Mouse (Mus musculus): ENCODE data around the gene Smtn. TPM values are rescaled to one million over a fixed set of nuclear protein-coding genes. Genes with fewer than 3 reads are reported as not detected.

The Smtn gene
- polyA plus RNA-seq, 1 experiment = 80.7 TPM

DNA sequence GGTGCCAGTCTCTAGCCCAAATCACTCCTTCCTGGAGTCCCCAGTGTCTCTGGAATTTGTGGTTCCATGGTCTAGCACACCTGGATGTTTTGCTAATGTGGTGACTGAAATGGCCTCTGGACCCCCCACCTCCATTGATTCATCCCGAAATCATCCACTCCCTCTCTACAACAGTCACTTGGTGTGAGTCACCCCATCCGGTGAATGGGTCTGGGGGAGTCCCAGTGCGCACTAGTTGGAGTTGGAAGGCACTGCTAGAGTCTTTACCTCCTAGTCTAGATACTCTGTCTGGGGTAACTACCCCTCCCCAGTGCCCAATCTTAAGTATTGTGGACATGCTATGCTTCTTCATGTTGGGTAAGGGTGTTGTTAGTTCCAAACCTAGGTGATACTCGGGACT is 2.1 kb downstream of the Smtn start:
- no peak for TF ChIP-seq EP300 (IDR thresholded peaks at IDR 0.05; ENCODE audit: insufficient read depth, low read depth, low read length)
- TF ChIP-seq CTCF (IDR thresholded peaks at IDR 0.05; ENCODE audit: low read depth, low read length) = no peak
- no peak for TF ChIP-seq POLR2A (IDR thresholded peaks at IDR 0.05; ENCODE audit: insufficient read depth, low read length)
- H3K9ac ChIP-seq (ENCODE audit: low read depth, poor library complexity, severe bottlenecking) = peak overlapping the region; percentile 71
- H3K4me3 ChIP-seq (ENCODE audit: low read depth, low read length) = peak overlapping the region; percentile 68
- H3K36me3 ChIP-seq (ENCODE audit: control insufficient read depth, insufficient read depth, low read length, poor library complexity, severe bottlenecking) = no peaks in the 10 kb centered on the region
- H3K4me1 ChIP-seq (ENCODE audit: control insufficient read depth, insufficient read depth, low read length) = peaks cover 7% of the 10 kb centered on the region
- no peak overlapping the region for H3K27ac ChIP-seq (ENCODE audit: insufficient read depth, low read length)
- no peaks in the 10 kb centered on the region for H3K27me3 ChIP-seq (ENCODE audit: control insufficient read depth, insufficient read depth, low read length, poor library complexity, severe bottlenecking)
- no peaks in the 10 kb centered on the region for H3K9me3 ChIP-seq (replicated peaks; ENCODE audit: control insufficient read depth, insufficient read depth, low read length, poor library complexity, severe bottlenecking)

DNA sequence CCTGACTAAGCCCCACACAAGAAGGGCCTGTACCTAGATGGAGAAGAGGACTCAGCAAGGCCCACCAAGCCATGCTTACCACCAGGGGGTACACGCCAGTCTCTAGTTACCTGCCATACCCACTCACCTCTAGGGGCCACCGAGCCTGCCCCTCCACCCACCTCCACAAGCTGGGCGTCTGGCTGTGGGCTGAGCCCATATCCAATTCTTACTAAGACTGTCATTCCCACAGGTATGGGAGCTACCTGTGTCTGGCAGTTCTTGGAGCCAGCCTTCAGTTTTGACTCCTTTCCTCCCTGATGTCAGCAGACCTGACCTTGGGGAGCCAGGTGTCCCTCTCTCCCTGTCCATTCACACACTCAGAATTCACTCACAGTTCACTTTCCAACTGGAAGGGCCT is 2.7 kb downstream of the Smtn start:
- Histone ChIP-seq H3K9ac (ENCODE audit: low read depth, poor library complexity, severe bottlenecking) (no peak overlapping the region), H3K4me1 (ENCODE audit: control insufficient read depth, insufficient read depth, low read length) (peaks cover 7% of the 10 kb centered on the region), H3K27ac (ENCODE audit: insufficient read depth, low read length) (no peak overlapping the region), H3K36me3 (ENCODE audit: control insufficient read depth, insufficient read depth, low read length, poor library complexity, severe bottlenecking) (no peaks in the 10 kb centered on the region), H3K27me3 (ENCODE audit: control insufficient read depth, insufficient read depth, low read length, poor library complexity, severe bottlenecking) (no peaks in the 10 kb centered on the region), H3K4me3 (ENCODE audit: low read depth, low read length) (no peak overlapping the region), H3K9me3 (replicated peaks; ENCODE audit: control insufficient read depth, insufficient read depth, low read length, poor library complexity, severe bottlenecking) (no peaks in the 10 kb centered on the region)
- TF ChIP-seq POLR2A (IDR thresholded peaks at IDR 0.05; ENCODE audit: insufficient read depth, low read length) (no peak), EP300 (IDR thresholded peaks at IDR 0.05; ENCODE audit: insufficient read depth, low read depth, low read length) (no peak)

GRCm38 (mm10) chr11:3536745-3537333 is 3.6 kb downstream of the Smtn start:
- Histone ChIP-seq H3K27ac (ENCODE audit: insufficient read depth, low read length) (no peak overlapping the region), H3K27me3 (ENCODE audit: control insufficient read depth, insufficient read depth, low read length, poor library complexity, severe bottlenecking) (no peaks in the 10 kb centered on the region), H3K9me3 (replicated peaks; ENCODE audit: control insufficient read depth, insufficient read depth, low read length, poor library complexity, severe bottlenecking) (no peaks in the 10 kb centered on the region), H3K9ac (ENCODE audit: low read depth, poor library complexity, severe bottlenecking) (no peak overlapping the region), H3K36me3 (ENCODE audit: control insufficient read depth, insufficient read depth, low read length, poor library complexity, severe bottlenecking) (0 out of 2 replicates have a peak, but pooled peaks cover 3% of the 10 kb centered on the region), H3K4me1 (ENCODE audit: control insufficient read depth, insufficient read depth, low read length) (peaks cover 5% of the 10 kb centered on the region), H3K4me3 (ENCODE audit: low read depth, low read length) (no peak overlapping the region)
- TF ChIP-seq CTCF (IDR thresholded peaks at IDR 0.05; ENCODE audit: low read depth, low read length) (no peak), POLR2A (IDR thresholded peaks at IDR 0.05; ENCODE audit: insufficient read depth, low read length) (no peak), EP300 (IDR thresholded peaks at IDR 0.05; ENCODE audit: insufficient read depth, low read depth, low read length) (no peak)

DNA sequence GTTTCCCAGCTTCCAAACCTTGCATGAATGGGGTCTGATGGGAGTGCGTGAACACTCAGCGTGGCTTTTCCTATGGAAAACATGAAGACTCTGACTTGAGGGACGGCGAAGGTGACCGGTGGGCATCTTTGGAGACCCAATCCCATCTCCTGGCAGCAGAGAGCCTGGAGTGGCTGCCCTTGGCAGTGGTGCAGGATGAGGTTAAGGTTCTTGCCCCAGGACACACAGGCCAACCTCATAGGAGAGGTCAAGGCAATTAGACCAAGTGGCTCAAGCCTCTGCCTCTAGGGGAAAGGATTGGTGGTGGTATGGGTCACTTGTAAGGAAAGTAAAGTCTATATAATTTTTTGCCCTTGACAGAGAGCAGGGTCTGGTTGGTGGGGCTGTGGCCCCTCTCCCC is 4.3 kb downstream of the Smtn start:
- H3K4me1 ChIP-seq (ENCODE audit: control insufficient read depth, insufficient read depth, low read length) = no peaks in the 10 kb centered on the region
- H3K9me3 ChIP-seq (replicated peaks; ENCODE audit: control insufficient read depth, insufficient read depth, low read length, poor library complexity, severe bottlenecking) = no peaks in the 10 kb centered on the region
- no peaks in the 10 kb centered on the region for H3K27me3 ChIP-seq (ENCODE audit: control insufficient read depth, insufficient read depth, low read length, poor library complexity, severe bottlenecking)
- peaks cover 9% of the 10 kb centered on the region; the same call in 1 of the 2 replicates for H3K36me3 ChIP-seq (ENCODE audit: control insufficient read depth, insufficient read depth, low read length, poor library complexity, severe bottlenecking)
- H3K27ac ChIP-seq (ENCODE audit: insufficient read depth, low read length) = 0 out of 2 replicates have a peak overlapping the region, but pooled peaks have one; percentile 2
- no peak for TF ChIP-seq POLR2A (IDR thresholded peaks at IDR 0.05; ENCODE audit: insufficient read depth, low read length)
- peak overlapping the region; percentile 83 for H3K4me3 ChIP-seq (ENCODE audit: low read depth, low read length)
- peak overlapping the region; percentile 43 for H3K9ac ChIP-seq (ENCODE audit: low read depth, poor library complexity, severe bottlenecking)

- peak overlapping the region; percentile 43 for H3K9ac ChIP-seq (ENCODE audit: low read depth, poor library complexity, severe bottlenecking)
- TF ChIP-seq CTCF (IDR thresholded peaks at IDR 0.05; ENCODE audit: low read depth, low read length) (peak; percentile 84), POLR2A (IDR thresholded peaks at IDR 0.05; ENCODE audit: insufficient read depth, low read length) (no peak), EP300 (IDR thresholded peaks at IDR 0.05; ENCODE audit: insufficient read depth, low read depth, low read length) (peak; percentile 5; the same call in 1 of the 2 replicates)
- H3K27me3 ChIP-seq (ENCODE audit: control insufficient read depth, insufficient read depth, low read length, poor library complexity, severe bottlenecking) = no peaks in the 10 kb centered on the region
- peak overlapping the region; percentile 83 for H3K4me3 ChIP-seq (ENCODE audit: low read depth, low read length)
- H3K4me1 ChIP-seq (ENCODE audit: control insufficient read depth, insufficient read depth, low read length) = no peaks in the 10 kb centered on the region
- H3K9me3 ChIP-seq (replicated peaks; ENCODE audit: control insufficient read depth, insufficient read depth, low read length, poor library complexity, severe bottlenecking) = no peaks in the 10 kb centered on the region
- H3K27ac ChIP-seq (ENCODE audit: insufficient read depth, low read length) = peak overlapping the region; percentile 19; the same call in 1 of the 2 replicates
- peaks cover 14% of the 10 kb centered on the region; the same call in 1 of the 2 replicates for H3K36me3 ChIP-seq (ENCODE audit: control insufficient read depth, insufficient read depth, low read length, poor library complexity, severe bottlenecking)
Observed at GRCm38 (mm10) chr11:3535406-3535986, 4.9 kb downstream of the Smtn start.

- Histone ChIP-seq H3K4me1 (ENCODE audit: control insufficient read depth, insufficient read depth, low read length) (no peaks in the 10 kb centered on the region), H3K4me3 (ENCODE audit: low read depth, low read length) (no peak overlapping the region), H3K27ac (ENCODE audit: insufficient read depth, low read length) (no peak overlapping the region), H3K9me3 (replicated peaks; ENCODE audit: control insufficient read depth, insufficient read depth, low read length, poor library complexity, severe bottlenecking) (no peaks in the 10 kb centered on the region), H3K9ac (ENCODE audit: low read depth, poor library complexity, severe bottlenecking) (no peak overlapping the region), H3K36me3 (ENCODE audit: control insufficient read depth, insufficient read depth, low read length, poor library complexity, severe bottlenecking) (peaks cover 17% of the 10 kb centered on the region), H3K27me3 (ENCODE audit: control insufficient read depth, insufficient read depth, low read length, poor library complexity, severe bottlenecking) (no peaks in the 10 kb centered on the region)
- TF ChIP-seq EP300 (IDR thresholded peaks at IDR 0.05; ENCODE audit: insufficient read depth, low read depth, low read length) (no peak), POLR2A (IDR thresholded peaks at IDR 0.05; ENCODE audit: insufficient read depth, low read length) (no peak), CTCF (IDR thresholded peaks at IDR 0.05; ENCODE audit: low read depth, low read length) (no peak)
Observed at GRCm38 (mm10) chr11:3534956-3535355, 5.5 kb downstream of the Smtn start.

Data from ES-Bruce4 (cell line).